Mouse (Mus musculus) kidney, embryonic 15.5 days (tissue): ENCODE measurements at regions not wholly inside any gene's neighbourhood (a gene's known extent, or its start where the extent isn't known, plus 50 kb on each side); places are given as distances from the start of the nearest gene placed in this dataset.

Source experiments
- ATAC-seq: fragments of 200-750 bp; cut with Nextera tagmentation; replicated peaks from 2 replicates; pipeline ENCODE4 v1.8.0; 2017; ENCODE audit warnings: moderate TSS enrichment; ENCODE audit not compliant: low FRiP score
- H3K27ac ChIP-seq: fragments of 300-500 bp; sonication (generic); 2 replicates; pipeline ENCODE4 v1.5.1; 2015; ENCODE audit warnings: mild to moderate bottlenecking, inconsistent platforms
- H3K27me3 ChIP-seq: fragments of 300-500 bp; sonication (generic); 2 replicates; pipeline ENCODE4 v1.6.1; 2015; ENCODE audit warnings: inconsistent platforms
- H3K36me3 ChIP-seq: fragments of 300-500 bp; sonication (generic); 2 replicates; pipeline ENCODE4 v1.6.1; 2015; ENCODE audit warnings: inconsistent platforms
- H3K4me1 ChIP-seq: fragments of 300-500 bp; sonication (generic); 2 replicates; pipeline ENCODE4 v1.6.1; 2015; ENCODE audit warnings: inconsistent platforms
- H3K4me2 ChIP-seq: fragments of 300-500 bp; sonication (generic); 2 replicates; pipeline ENCODE4 v1.6.1; 2015; ENCODE audit warnings: moderate library complexity, mild to moderate bottlenecking, inconsistent platforms
- H3K4me3 ChIP-seq: fragments of 300-500 bp; sonication (generic); replicated peaks from 2 replicates; pipeline ENCODE4 v1.5.1; 2015; ENCODE audit warnings: mild to moderate bottlenecking, inconsistent platforms
- H3K9ac ChIP-seq: fragments of 300-500 bp; sonication (generic); 2 replicates; pipeline ENCODE4 v1.6.1; 2015; ENCODE audit warnings: mild to moderate bottlenecking, inconsistent platforms
- H3K9me3 ChIP-seq: fragments of 300-500 bp; sonication (generic); replicated peaks from 2 replicates; pipeline ENCODE4 v1.6.1; 2016; ENCODE audit warnings: inconsistent platforms

DNA sequence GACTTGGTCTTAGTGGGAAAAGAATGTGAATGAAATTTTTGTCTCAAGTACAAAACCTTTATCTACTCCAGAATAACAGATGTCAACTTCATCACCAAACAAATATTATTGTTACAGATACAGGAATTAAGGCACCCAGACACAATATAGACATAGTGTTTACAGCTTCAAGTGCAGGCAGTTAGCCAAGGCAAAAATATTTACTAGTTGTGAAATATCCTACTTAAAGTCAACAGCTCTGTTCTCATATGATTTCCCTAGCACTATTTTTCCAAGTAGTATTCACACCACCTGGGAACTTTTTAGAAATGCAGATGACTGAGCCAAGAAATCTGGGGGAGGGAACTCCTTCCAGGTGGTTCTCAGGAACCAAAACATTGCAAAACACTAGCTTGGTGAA, 684.1 kb upstream of the Dppa4 start:
- no peaks in the 10 kb centered on the region; the same call in 1 of the 2 replicates for H3K9me3 ChIP-seq
- no peak overlapping the region for H3K27ac ChIP-seq

More for the DNA sequence above, 684.1 kb upstream of the Dppa4 start:
- ATAC-seq: no peak
- Histone ChIP-seq H3K9ac (no peak overlapping the region), H3K27me3 (no peaks in the 10 kb centered on the region), H3K4me1 (no peaks in the 10 kb centered on the region), H3K36me3 (no peaks in the 10 kb centered on the region), H3K4me3 (no peak overlapping the region), H3K4me2 (no peak overlapping the region)
